Mouse (Mus musculus) stomach, postnatal 0 days (tissue): ENCODE results near the gene Cnep1r1.

Experiments used
- CTCF ChIP-seq: IDR thresholded peaks from 2 replicates; pipeline ENCODE4 v1.5.1; 2016; ENCODE audit warnings: antibody characterized with exemption, low read depth, mild to moderate bottlenecking, moderate library complexity
- EP300 ChIP-seq: optimal IDR thresholded peaks from 2 replicates; pipeline ENCODE3; 2016; ENCODE audit warnings: antibody characterized with exemption

DNA sequence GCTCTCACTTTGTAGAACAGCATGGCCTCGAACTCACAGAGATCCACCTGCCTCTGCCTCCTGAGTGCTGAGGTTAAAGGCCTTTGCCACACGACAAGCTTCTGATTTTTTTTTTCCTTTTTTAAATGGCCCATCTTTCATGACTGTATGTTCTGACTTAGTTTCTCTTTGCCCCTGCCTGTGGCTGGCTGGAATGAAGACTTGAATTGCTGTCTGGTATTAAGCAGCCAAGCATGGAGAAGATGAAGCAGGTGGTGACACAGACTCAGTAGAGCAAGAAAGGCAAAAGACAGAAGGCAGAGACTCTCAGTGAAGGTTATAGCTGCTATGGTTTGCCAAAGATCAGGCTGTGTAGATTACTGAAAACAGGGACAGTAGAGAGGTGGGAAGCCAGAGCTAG is 64.6 kb downstream of the Cnep1r1 start:
- no peak for TF ChIP-seq EP300
- no peak for TF ChIP-seq CTCF
